Mouse (Mus musculus) heart, embryonic 12.5 days (tissue): ENCODE data around the gene Ubqln1. TPM values are rescaled to one million over a fixed set of nuclear protein-coding genes. Genes with fewer than 3 reads are reported as not detected.
A peak's percentile ranks its signal among the peaks of the same experiment; 100 is the strongest.

ENCODE experiments used
- ATAC-seq: fragments of 200-750 bp; cut with Nextera tagmentation; 2 replicates; pipeline ENCODE4 v1.8.0; 2017; ENCODE audit warnings: moderate TSS enrichment, moderate library complexity; ENCODE audit not compliant: insufficient number of reproducible peaks, low FRiP score
- H3K27ac ChIP-seq: fragments of 300-500 bp; sonication (generic); 2 replicates; pipeline ENCODE4 v1.5.1; 2016; ENCODE audit warnings: mild to moderate bottlenecking, moderate library complexity; ENCODE audit not compliant: poor library complexity, severe bottlenecking
- H3K27me3 ChIP-seq: fragments of 300-500 bp; sonication (generic); replicated peaks from 2 replicates; pipeline ENCODE4 v1.6.1; 2016; ENCODE audit warnings: mild to moderate bottlenecking, moderate library complexity
- H3K36me3 ChIP-seq: fragments of 300-500 bp; sonication (generic); 2 replicates; pipeline ENCODE4 v1.6.1; 2016; ENCODE audit warnings: mild to moderate bottlenecking, moderate library complexity
- H3K4me1 ChIP-seq: fragments of 300-500 bp; sonication (generic); replicated peaks from 2 replicates; pipeline ENCODE4 v1.6.1; 2016; ENCODE audit warnings: mild to moderate bottlenecking
- H3K4me2 ChIP-seq: fragments of 300-500 bp; sonication (generic); 2 replicates; pipeline ENCODE4 v1.6.1; 2016; ENCODE audit warnings: mild to moderate bottlenecking, moderate library complexity
- H3K4me3 ChIP-seq: fragments of 300-500 bp; sonication (generic); 2 replicates; pipeline ENCODE4 v1.5.1; 2016; ENCODE audit warnings: mild to moderate bottlenecking
- H3K9ac ChIP-seq: fragments of 300-500 bp; sonication (generic); 2 replicates; pipeline ENCODE4 v1.6.1; 2016; ENCODE audit warnings: mild to moderate bottlenecking, moderate library complexity
- H3K9me3 ChIP-seq: fragments of 300-500 bp; sonication (generic); replicated peaks from 2 replicates; pipeline ENCODE4 v1.6.1; 2016; ENCODE audit warnings: mild to moderate bottlenecking, moderate library complexity
- WGBS: fragments of 180-500 bp; shearing (Covaris S2); methylation state at CpG from one replicate; pipeline ENCODE4 v1.1.7; 2016; 5-methylcytosine and 5-hydroxymethylcytosine counted together
- polyA plus RNA-seq: library from polyadenylated mRNA; unstranded; fragments of >200 nt; fragmentation: Nextera tagmentation; extraction: Ambion mirVana; gene quantifications from 2 replicates; pipeline ENCODE4 v1.2.1, GENCODE M21; 2016

Gene Ubqln1
- polyA plus RNA-seq, 1 experiment from 2014 or later = 104 TPM

- WGBS = under 1% methylated on average over 56 of the region's 62 CpGs
- peaks cover 28% of the 10 kb centered on the region for H3K4me1 ChIP-seq
- H3K9ac ChIP-seq = peak within 1 kb of the TSS; percentile 99
- H3K4me2 ChIP-seq = peak within 1 kb of the TSS; percentile 89
- peak within 1 kb of the TSS; percentile 100 for H3K4me3 ChIP-seq
- H3K27me3 ChIP-seq = no peaks in the 10 kb centered on the region
- ATAC-seq = peak; percentile 97
- peaks cover 9% of the 10 kb centered on the region for H3K36me3 ChIP-seq
- H3K9me3 ChIP-seq = 0 out of 2 replicates have a peak, but pooled peaks cover 3% of the 10 kb centered on the region
- peak within 1 kb of the TSS; percentile 99 for H3K27ac ChIP-seq
These were observed 87.1 kb downstream of the Ubqln1 start, which contains the start of gene Hnrnpa0 for GRCm38 (mm10) chr13:58128396-58128767. Gene Hnrnpa0, minus strand, starts transcription at chr13:58128556.

GRCm38 (mm10) chr13:58127766-58128361 lies 87.6 kb downstream of the Ubqln1 start:
- Histone ChIP-seq H3K27me3 (no peaks in the 10 kb centered on the region), H3K9me3 (0 out of 2 replicates have a peak, but pooled peaks cover 3% of the 10 kb centered on the region), H3K4me2 (peak overlapping the region; percentile 89), H3K4me1 (peaks cover 30% of the 10 kb centered on the region), H3K4me3 (peak overlapping the region; percentile 100), H3K27ac (peak overlapping the region; percentile 99), H3K9ac (peak overlapping the region; percentile 99), H3K36me3 (peaks cover 9% of the 10 kb centered on the region)
- WGBS = under 1% methylated on average over 81 of the region's 81 CpGs
- ATAC-seq = peak; percentile 41

- Histone ChIP-seq H3K4me3 (peak overlapping the region; percentile 100), H3K27ac (peak overlapping the region; percentile 99), H3K4me1 (peaks cover 30% of the 10 kb centered on the region), H3K9ac (peak overlapping the region; percentile 99), H3K9me3 (0 out of 2 replicates have a peak, but pooled peaks cover 3% of the 10 kb centered on the region), H3K36me3 (peaks cover 9% of the 10 kb centered on the region), H3K4me2 (peak overlapping the region; percentile 89), H3K27me3 (no peaks in the 10 kb centered on the region)
- WGBS = under 1% methylated on average over 84 of the region's 92 CpGs
- ATAC-seq = no peak
These were observed 88.3 kb downstream of the Ubqln1 start for GRCm38 (mm10) chr13:58126862-58127765.

Other genes starting within 250 kb of the Ubqln1 start
- 4.4 and 4.5 TPM in 2 replicates for gene Klhl3, start 102.1 kb downstream of the Ubqln1 start, polyA plus RNA-seq
- gene Hnrnpa0, start 87.1 kb downstream of the Ubqln1 start, polyA plus RNA-seq = 21.6 and 21.8 TPM in 2 replicates
- 25.4 and 28.9 TPM in 2 replicates for gene Idnk, start 58.0 kb downstream of the Ubqln1 start, polyA plus RNA-seq
- 24.7 and 25.4 TPM in 2 replicates for gene Gkap1, start 60.0 kb upstream of the Ubqln1 start, polyA plus RNA-seq
- gene Kif27, start 143.5 kb upstream of the Ubqln1 start, polyA plus RNA-seq = 0.40 and 0.41 TPM in 2 replicates
- 27.9 and 30.5 TPM in 2 replicates for gene 2210016F16Rik, start 169.6 kb upstream of the Ubqln1 start, polyA plus RNA-seq
- gene Rmi1, start 186.6 kb upstream of the Ubqln1 start, polyA plus RNA-seq = 20.7 and 23.1 TPM in 2 replicates
- gene Hnrnpk, start 187.7 kb upstream of the Ubqln1 start, polyA plus RNA-seq = 1,144 and 1,169 TPM in 2 replicates